Mouse (Mus musculus) heart, embryonic 15.5 days (tissue): ENCODE measurements around the gene Cuta. TPM values are rescaled to one million over a fixed set of nuclear protein-coding genes. Genes with fewer than 3 reads are reported as not detected.

ENCODE experiments used
- ATAC-seq: fragments of 200-750 bp; cut with Nextera tagmentation; replicated peaks from 2 replicates; pipeline ENCODE4 v1.8.0; 2017; ENCODE audit warnings: low read depth, moderate TSS enrichment; ENCODE audit not compliant: insufficient number of reproducible peaks, insufficient read depth, low FRiP score
- H3K27ac ChIP-seq: fragments of 300-500 bp; sonication (generic); 2 replicates; pipeline ENCODE4 v1.5.1; 2015; ENCODE audit warnings: mild to moderate bottlenecking, inconsistent platforms
- H3K27me3 ChIP-seq: fragments of 300-500 bp; sonication (generic); 2 replicates; pipeline ENCODE4 v1.6.1; 2015; ENCODE audit warnings: inconsistent platforms
- H3K36me3 ChIP-seq: fragments of 300-500 bp; sonication (generic); 2 replicates; pipeline ENCODE4 v1.6.1; 2015; ENCODE audit warnings: mild to moderate bottlenecking, inconsistent platforms
- H3K4me1 ChIP-seq: fragments of 300-500 bp; sonication (generic); replicated peaks from 2 replicates; pipeline ENCODE4 v1.6.1; 2015; ENCODE audit warnings: inconsistent platforms
- H3K4me2 ChIP-seq: fragments of 300-500 bp; sonication (generic); 2 replicates; pipeline ENCODE4 v1.6.1; 2015; ENCODE audit warnings: inconsistent platforms, mild to moderate bottlenecking, moderate library complexity
- H3K4me3 ChIP-seq: fragments of 300-500 bp; sonication (generic); 2 replicates; pipeline ENCODE4 v1.5.1; 2015; ENCODE audit warnings: mild to moderate bottlenecking, inconsistent platforms
- H3K9ac ChIP-seq: fragments of 300-500 bp; sonication (generic); 2 replicates; pipeline ENCODE4 v1.6.1; 2015; ENCODE audit warnings: mild to moderate bottlenecking, inconsistent platforms
- H3K9me3 ChIP-seq: fragments of 300-500 bp; sonication (generic); replicated peaks from 2 replicates; pipeline ENCODE4 v1.6.1; 2016; ENCODE audit warnings: inconsistent platforms
- WGBS: fragments of 180-500 bp; shearing (Covaris S2); methylation state at CpG from one replicate; pipeline ENCODE4 v1.1.7; 2015; ENCODE audit warnings: mixed read lengths; 5-methylcytosine and 5-hydroxymethylcytosine counted together
- polyA plus RNA-seq: library from polyadenylated mRNA; unstranded; fragments of >200 nt; fragmentation: Nextera tagmentation; extraction: Ambion mirVana; gene quantifications from 2 replicates; pipeline ENCODE4 v1.2.1, GENCODE M21; 2015

Cuta gene
- polyA plus RNA-seq, 1 experiment from 2014 or later, result 160 TPM

DNA sequence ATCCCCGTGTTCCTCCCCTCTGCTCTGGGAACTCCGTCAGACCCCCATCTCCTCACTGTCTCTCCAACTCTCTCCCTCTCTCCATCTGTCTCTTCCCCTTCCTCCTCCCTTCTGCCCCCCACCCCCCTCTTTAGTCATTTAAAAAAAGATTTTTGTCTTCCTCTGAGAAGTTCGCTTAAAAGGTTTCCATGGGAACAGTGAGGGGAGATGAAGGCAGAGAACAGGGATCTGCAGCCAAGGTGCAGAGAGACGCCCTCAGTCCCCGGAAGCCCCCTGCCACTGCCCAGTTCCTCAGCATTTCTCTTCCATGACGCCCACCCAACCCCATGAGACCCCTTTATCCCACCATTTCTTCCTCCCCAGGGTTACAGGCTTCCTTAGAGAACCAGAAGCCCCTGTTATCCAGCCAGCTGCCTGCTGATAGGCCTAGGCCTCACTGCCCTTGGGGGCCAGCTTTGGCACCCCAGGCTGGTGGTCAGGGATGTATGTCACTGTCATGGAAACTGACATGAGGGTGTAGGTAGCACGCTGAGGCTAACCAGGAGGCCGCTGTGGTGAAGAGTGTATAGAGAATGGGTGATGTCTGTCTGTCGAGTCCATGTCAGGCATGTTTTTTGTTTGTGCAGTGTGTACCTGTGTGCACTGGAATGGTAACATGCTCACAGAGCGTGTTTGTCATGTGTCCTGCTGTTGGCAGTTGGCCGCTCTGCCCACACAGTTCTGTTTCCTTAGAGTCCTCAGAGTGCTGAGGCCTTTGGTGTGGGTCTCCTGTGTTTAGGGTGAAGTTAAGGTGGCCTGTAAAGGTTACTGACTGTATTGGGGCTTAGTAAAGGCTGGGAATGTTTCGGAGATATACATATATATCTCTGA is 8.1 kb upstream of the Cuta start:
- H3K4me1 ChIP-seq, result peaks cover 52% of the 10 kb centered on the region
- 69% methylated on average over 12 of the region's 12 CpGs for WGBS
- ATAC-seq, result no peak
- no peaks in the 10 kb centered on the region for H3K9me3 ChIP-seq
- peak overlapping the region; percentile 73 for H3K4me2 ChIP-seq
- peak overlapping the region; percentile 49; the same call in 1 of the 2 replicates for H3K4me3 ChIP-seq
- no peaks in the 10 kb centered on the region for H3K36me3 ChIP-seq
- peak overlapping the region; percentile 72 for H3K27ac ChIP-seq
- 0 out of 2 replicates have a peak overlapping the region, but pooled peaks have one; percentile 69 for H3K9ac ChIP-seq
- no peaks in the 10 kb centered on the region for H3K27me3 ChIP-seq

DNA sequence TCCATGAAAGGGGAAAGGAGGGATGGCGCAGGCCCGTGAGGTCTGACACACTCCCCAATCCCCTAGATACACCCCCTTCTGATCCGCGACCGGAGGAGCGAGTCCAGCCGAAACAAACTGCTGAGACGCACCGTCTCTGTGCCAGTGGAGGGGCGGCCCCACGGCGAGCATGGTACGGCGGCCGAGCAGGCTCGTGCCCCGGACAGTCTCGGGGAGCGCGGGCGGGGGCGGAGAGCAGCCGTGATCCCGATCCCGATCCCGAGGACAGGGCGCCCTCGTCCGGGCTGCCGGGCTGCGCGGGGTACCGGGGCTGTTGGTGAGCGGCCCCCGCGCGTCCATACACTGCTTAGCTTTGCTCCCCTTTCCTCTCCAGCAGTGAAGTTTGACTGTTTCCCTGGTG is 7.2 kb upstream of the Cuta start:
- 3% methylated on average over 28 of the region's 37 CpGs for WGBS
- H3K4me3 ChIP-seq, result peak overlapping the region; percentile 49
- peak overlapping the region; percentile 72 for H3K27ac ChIP-seq
- H3K4me1 ChIP-seq, result peaks cover 46% of the 10 kb centered on the region
- peak overlapping the region; percentile 69 for H3K9ac ChIP-seq
- H3K36me3 ChIP-seq, result no peaks in the 10 kb centered on the region
- H3K27me3 ChIP-seq, result no peaks in the 10 kb centered on the region
- H3K4me2 ChIP-seq, result peak overlapping the region; percentile 73
- ATAC-seq, result 0 out of 2 replicates have a peak, but pooled peaks have one; percentile 40
- H3K9me3 ChIP-seq, result no peaks in the 10 kb centered on the region

DNA sequence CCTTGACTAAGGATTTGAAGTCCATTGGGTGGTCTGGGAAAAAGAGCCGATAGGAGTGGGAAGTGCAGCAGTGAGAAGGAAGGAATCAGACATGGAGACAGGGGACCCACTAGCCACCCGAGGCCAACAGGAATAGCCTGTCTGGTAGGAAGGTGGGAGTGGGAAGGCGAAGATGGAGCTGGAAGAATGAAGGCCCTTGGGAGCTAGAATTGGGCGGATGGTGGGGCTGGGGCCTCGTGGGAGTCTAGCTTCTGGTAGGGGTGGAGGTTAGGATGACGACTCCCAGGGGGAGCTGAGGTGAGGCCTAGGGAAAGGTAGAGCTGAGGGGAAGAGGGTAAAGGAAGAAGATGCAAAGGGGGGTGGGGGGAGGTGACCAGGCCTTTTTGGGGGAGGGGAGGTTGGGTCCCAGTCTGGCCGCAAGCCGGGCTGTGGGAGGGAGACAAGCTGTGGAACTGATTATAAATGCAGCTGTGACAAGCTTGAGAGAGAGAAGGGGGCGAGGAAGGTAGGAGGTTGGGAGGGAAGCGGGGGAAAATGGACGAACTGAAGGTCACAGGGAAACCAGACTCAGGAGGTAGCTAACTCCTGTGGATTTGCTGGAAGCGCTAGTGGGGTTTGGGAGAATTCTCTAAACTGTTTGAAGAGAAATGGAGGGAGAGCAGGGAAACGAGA is 6.6 kb upstream of the Cuta start:
- H3K4me2 ChIP-seq, result peak overlapping the region; percentile 73
- no peaks in the 10 kb centered on the region for H3K27me3 ChIP-seq
- H3K27ac ChIP-seq, result peak overlapping the region; percentile 72
- H3K36me3 ChIP-seq, result no peaks in the 10 kb centered on the region
- no peaks in the 10 kb centered on the region for H3K9me3 ChIP-seq
- 31% methylated on average over 13 of the region's 13 CpGs for WGBS
- peak overlapping the region; percentile 69 for H3K9ac ChIP-seq
- no peak for ATAC-seq
- H3K4me1 ChIP-seq, result peaks cover 44% of the 10 kb centered on the region
- peak overlapping the region; percentile 49 for H3K4me3 ChIP-seq

DNA sequence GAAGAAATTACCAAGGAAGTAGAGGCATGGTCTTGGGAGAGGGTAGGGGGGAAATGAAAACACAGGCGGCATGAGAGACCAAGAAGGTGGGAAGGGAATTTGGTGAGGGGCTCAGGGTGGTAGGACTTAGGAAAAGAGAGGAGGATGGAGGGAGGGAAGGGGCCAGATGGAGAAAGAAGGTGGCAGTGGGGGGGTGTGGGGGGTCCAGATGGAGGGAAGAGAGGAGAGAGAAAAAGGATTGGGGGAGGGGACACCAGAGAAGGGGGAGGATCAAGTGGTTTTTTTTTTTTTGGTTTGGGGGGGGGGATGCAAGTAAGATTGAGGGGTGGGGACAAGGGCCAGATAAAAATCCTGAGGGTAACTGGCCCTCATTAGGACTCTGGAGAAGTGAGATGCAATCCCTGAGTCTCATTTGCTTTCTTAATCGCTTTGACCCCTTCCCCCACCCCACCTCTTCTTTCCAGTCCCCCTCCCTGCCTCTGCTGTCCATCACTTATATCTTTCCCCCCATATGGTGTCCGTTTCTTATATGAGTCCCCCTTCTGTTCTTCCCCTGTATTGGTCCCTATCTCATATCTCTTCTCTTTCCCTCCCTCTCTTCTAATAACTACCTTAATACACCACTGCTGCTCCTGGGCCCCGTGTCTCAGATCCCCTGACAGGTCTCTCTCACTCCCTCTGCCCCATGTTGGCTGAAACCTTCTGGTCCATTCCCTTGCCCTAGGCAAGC is 2.6 kb upstream of the Cuta start:
- Histone ChIP-seq H3K27ac (no peak overlapping the region), H3K9ac (peak overlapping the region; percentile 44; the same call in 1 of the 2 replicates), H3K4me1 (peaks cover 51% of the 10 kb centered on the region), H3K36me3 (peaks cover 5% of the 10 kb centered on the region; the same call in 1 of the 2 replicates), H3K4me3 (peak overlapping the region; percentile 49), H3K4me2 (peak overlapping the region; percentile 87), H3K9me3 (no peaks in the 10 kb centered on the region), H3K27me3 (no peaks in the 10 kb centered on the region)
- ATAC-seq, result no peak
- 28% methylated on average over 4 of the region's 4 CpGs for WGBS

DNA sequence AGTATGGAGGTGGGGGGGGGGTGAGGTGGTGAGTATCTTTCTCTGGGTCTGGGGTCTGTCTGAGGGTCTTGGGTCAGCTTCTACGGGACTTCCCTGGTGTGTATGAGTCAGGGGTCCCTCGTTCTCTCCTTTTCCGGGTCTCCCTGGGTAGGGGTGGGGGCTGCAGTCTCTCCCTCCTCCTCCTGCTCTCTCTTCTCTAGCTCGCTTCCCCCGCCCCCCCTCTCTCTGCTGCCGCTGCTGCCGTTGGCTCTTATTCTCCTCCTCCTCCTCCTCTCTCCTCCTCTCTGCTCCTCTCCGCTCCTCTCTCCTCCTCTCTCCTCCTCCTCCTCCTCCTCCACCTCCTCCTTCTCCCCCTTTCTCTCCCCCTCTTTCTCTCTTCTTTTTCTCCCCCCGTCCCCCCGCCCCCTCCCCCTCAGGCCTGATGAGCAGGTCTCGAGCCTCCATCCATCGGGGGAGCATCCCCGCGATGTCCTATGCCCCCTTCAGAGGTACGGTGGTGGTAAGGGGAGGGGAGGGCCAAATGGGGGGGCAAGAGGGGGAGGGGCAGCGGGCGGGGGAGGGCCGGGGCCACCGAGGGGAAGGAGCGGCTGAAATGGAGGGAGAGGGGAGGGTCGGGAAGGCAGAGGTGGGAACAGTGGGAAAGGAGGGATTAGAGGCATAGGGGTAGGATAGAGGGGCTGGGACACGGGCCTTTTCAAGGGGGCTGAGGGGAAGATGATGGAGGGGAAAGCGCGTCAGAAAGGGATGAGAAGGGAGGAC is 1.8 kb upstream of the Cuta start, which contains the start of gene Syngap1:
Syngap1 (plus strand) TSS at position 223 of the 759 bp plus-strand sequence.
- Histone ChIP-seq H3K4me3 (peak within 1 kb of the TSS; percentile 64), H3K4me2 (peak within 1 kb of the TSS; percentile 87), H3K9ac (peak within 1 kb of the TSS; percentile 82), H3K9me3 (no peaks in the 10 kb centered on the region), H3K36me3 (peaks cover 12% of the 10 kb centered on the region; the same call in 1 of the 2 replicates), H3K27me3 (no peaks in the 10 kb centered on the region), H3K27ac (peak within 1 kb of the TSS; percentile 97), H3K4me1 (peaks cover 44% of the 10 kb centered on the region)
- ATAC-seq, result no peak
- WGBS, result 8% methylated on average over 20 of the region's 24 CpGs

DNA sequence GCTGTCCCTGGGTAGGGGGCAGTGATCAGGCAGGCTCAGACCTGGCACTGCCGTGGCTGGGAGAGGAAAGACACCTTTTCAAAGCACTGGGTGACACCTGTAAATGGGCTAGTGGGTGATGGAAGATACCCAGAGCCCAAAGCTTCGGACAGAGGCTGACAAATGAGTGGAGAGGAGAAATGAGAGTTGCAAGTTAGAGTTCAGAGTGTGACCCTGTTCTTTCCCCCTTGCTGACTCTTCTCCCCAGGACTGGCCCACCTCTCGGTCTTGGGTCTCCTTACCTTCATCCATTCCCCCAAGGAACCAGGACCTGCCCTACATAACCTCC is 568 bp upstream of the Cuta start:
- 8% methylated on average over 3 of the region's 3 CpGs for WGBS
- H3K9ac ChIP-seq, result peak overlapping the region; percentile 82
- peak overlapping the region; percentile 64 for H3K4me3 ChIP-seq
- H3K9me3 ChIP-seq, result no peaks in the 10 kb centered on the region
- ATAC-seq, result no peak
- H3K4me1 ChIP-seq, result peaks cover 36% of the 10 kb centered on the region
- H3K27ac ChIP-seq, result peak overlapping the region; percentile 97
- peak overlapping the region; percentile 87 for H3K4me2 ChIP-seq
- H3K36me3 ChIP-seq, result peaks cover 24% of the 10 kb centered on the region
- H3K27me3 ChIP-seq, result no peaks in the 10 kb centered on the region

DNA sequence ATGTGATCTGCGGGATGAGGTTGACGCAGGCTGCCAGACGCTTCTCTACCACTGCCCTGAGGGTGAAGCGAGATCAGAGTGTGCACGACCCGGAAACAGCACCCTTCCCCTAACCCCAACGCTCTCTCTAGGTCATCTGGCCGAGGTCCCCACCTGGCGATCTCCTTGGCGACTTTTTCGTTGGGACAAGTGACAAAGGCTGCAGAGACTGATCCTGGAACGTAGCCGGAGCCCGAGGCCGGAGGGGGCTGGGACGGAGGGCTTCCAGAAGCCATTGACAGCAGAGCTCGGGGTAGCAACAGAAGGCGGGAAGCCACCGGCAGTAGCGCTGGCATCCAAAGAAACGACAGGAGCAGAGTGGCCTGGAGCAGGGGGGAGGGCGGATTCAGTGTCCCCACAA is 638 bp downstream of the Cuta start:
- no peaks in the 10 kb centered on the region for H3K9me3 ChIP-seq
- under 1% methylated on average over 22 of the region's 22 CpGs for WGBS
- H3K27me3 ChIP-seq, result no peaks in the 10 kb centered on the region
- H3K4me1 ChIP-seq, result peaks cover 44% of the 10 kb centered on the region
- peak overlapping the region; percentile 70 for H3K9ac ChIP-seq
- no peak for ATAC-seq
- H3K36me3 ChIP-seq, result peaks cover 31% of the 10 kb centered on the region
- H3K4me2 ChIP-seq, result peak overlapping the region; percentile 89
- peak overlapping the region; percentile 87 for H3K27ac ChIP-seq
- peak overlapping the region; percentile 64 for H3K4me3 ChIP-seq

DNA sequence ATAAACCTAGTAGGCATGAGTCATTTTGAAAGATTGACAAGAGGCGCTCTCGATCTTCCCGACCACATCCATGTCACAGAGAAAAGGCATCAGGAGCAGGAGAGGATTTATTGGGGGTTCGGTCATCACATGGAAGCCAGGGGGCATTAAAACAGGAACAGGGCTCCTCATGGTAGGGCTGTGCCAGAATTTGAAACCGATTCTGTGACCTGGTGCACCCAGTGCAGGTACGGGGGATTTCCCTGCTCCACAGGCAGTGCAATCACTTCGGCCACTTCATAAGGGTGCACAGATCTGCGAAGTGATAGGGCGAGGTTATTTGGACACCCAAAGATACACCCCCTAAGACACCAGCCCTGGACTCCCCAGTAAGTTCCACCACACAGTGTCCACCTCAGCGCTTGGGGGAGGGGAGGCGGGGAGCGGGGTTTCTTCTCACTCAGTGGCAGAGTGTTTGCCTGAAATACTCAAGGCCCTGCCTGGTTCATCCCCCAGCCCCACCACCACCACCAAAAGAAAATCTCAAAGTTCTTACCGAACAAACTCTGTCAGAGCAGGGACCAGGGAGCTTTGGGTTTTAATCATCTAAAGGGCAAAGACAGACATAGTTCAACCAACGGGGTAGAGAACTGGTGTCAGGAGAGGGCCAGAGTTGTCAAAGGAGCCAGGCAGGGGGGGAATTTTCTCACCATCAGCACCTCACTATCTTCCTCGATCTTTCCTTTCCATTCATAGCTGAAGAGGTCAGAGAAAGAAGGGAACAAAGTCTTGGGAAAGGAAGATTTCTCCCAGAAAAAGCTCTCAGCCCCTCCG is 1.3 kb downstream of the Cuta start:
- Histone ChIP-seq H3K4me3 (peak overlapping the region; percentile 64), H3K4me1 (peaks cover 49% of the 10 kb centered on the region), H3K4me2 (peak overlapping the region; percentile 89), H3K9me3 (no peaks in the 10 kb centered on the region), H3K27me3 (no peaks in the 10 kb centered on the region), H3K36me3 (peaks cover 31% of the 10 kb centered on the region), H3K27ac (peak overlapping the region; percentile 87), H3K9ac (peak overlapping the region; percentile 70)
- ATAC-seq, result no peak
- 47% methylated on average over 16 of the region's 16 CpGs for WGBS

DNA sequence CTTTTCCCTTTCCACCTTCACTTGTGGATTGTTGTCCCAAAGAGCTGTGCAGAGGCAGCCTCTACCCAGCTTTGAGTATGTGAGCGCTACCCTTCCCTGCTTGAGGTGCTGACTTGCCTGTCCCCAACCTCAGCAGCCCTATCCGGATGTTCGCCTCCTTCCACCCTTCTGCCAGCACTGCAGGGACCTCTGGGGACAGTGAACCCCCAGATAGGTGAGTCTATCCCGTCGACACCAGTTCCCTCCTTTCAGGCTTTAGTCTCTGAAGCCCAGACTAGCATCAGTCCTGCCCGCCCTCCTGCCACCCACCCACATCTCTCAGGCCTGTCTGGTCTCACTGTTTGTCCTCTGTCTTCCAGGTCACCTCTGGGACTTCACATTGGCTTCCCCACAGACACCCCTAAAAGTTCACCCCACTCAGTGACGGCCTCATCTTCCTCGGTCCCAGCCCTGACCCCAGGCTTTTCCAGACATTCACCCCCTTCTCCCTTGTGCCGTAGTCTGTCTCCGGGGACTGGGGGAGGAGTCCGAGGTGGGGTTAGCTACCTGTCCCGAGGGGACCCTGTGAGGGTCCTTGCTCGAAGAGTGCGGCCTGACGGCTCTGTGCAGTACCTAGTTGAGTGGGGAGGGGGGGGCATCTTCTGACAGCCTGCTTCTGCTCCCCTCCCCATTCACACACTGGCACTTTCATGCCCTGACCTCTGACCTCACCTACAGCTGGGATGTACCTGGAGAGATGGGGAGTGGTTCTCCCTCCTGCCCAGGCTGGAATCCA is 2.3 kb downstream of the Cuta start:
- H3K4me3 ChIP-seq, result no peak overlapping the region
- no peak overlapping the region for H3K27ac ChIP-seq
- H3K36me3 ChIP-seq, result peaks cover 31% of the 10 kb centered on the region
- peak overlapping the region; percentile 89; the same call in 1 of the 2 replicates for H3K4me2 ChIP-seq
- no peaks in the 10 kb centered on the region for H3K27me3 ChIP-seq
- H3K4me1 ChIP-seq, result peaks cover 56% of the 10 kb centered on the region
- no peak overlapping the region for H3K9ac ChIP-seq
- H3K9me3 ChIP-seq, result no peaks in the 10 kb centered on the region
- no peak for ATAC-seq
- WGBS, result 83% methylated on average over 15 of the region's 15 CpGs
